Mouse (Mus musculus) naive thymus-derived CD4-positive, alpha-beta T cell, adult 5 months (primary cell): ENCODE results near the gene B9d2. TPM values are rescaled to one million over a fixed set of nuclear protein-coding genes. Genes with fewer than 3 reads are reported as not detected.

Source experiments
- polyA plus RNA-seq: library from polyadenylated mRNA; unstranded; fragments of 100-300 nt; shearing (Covaris generic); gene quantifications from one replicate; pipeline ENCODE4 v1.2.1, GENCODE M21; 2017

Gene B9d2
- polyA plus RNA-seq = 23.7 TPM

GRCm38 (mm10) chr7:25680514-25681258 is at the start of gene B9d2:
Gene B9d2 (plus strand): TSS chr7:25680780.

GRCm38 (mm10) chr7:25658657-25659472 is 21.7 kb upstream of the B9d2 start, which contains the start of the genes Bckdha and Exosc5:
Gene Bckdha (minus strand): TSS chr7:25658981.
Gene Exosc5 (plus strand): TSS chr7:25659164.

GRCm38 (mm10) chr7:25674719-25675300 is 5.8 kb upstream of the B9d2 start, which contains the start of gene Tmem91:
Gene Tmem91 (minus strand): TSS chr7:25675166.

DNA sequence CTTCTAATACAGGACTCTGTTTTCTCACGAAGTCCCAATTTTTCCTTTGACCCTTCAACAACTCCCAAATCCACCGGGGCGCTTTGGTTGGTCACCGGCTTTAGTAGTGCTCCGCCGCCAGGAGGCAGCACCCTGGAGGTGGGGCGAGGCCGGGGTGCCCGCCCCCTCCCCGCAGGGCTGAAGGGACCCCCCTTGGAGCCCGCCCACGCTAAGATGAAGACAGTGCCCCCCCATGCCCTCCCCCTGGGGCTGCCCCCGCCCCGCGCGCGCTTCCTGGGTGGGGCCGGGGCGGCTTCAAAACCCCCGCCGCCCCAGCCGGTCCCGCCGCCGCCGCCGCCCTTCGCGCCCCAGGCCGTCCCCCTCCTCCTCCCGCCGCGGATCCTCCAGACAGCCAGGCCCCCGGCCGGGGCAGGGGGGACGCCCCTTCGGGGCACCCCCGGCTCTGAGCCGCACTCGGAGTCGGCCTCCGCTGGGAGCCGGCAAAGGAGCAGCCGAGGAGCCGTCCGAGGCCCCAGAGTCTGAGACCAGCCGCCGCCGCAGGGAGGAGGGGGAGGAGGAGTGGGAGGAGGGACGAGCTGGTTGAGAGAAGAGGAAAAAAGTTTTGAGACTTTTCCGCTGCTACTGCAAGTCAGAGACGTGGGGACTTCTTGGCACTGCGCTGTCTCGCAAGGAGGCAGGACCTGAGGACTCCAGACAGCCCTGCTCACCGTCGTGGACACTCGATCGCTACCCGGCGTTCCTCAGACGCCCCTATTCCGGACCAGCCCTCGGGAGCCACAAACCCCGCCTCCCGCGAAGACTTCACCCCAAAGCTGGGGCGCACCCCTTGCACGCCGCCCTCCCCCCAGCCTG is 6.3 kb downstream of the B9d2 start, which contains the start of gene Tgfb1:
Tgfb1 (plus strand) TSS at position 323 of the 852 bp plus-strand sequence.

DNA sequence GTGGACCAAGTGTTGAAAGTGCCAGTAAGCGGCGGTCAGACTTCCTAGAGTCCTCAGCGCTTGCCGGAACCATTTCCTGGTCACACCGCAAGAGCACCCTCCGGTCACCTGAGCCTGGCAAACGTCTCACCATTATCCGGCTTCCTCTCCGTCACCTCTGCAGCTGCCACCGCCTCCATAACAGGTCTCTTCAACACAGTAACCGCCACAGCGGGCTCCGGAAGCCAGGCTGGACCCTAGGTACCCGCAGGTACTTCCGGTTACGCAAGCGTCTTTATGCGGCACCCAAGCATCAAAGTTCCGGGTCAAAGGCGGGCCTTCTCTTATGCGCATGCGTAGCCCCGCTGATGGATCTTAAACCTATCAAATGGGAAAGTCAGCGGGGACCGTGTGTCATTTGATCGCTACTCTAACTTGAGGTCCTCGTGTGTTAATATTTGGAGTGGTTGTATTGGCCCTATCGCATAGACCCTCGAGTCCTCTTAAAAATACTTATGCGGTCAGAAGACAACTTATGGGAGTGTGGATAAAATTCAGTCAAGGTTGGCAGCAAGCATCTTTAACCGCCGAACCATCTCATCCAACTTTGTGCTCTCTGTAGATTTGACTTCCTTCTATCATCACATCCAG is 38.3 kb downstream of the B9d2 start, which contains the start of gene Ccdc97:
Ccdc97 (minus strand) TSS at position 301 of the 630 bp plus-strand sequence.

Other genes with a start within 250 kb of the B9d2 start
- gene Ceacam1, start 203.2 kb upstream of the B9d2 start, polyA plus RNA-seq = 0.40 TPM
- gene Ceacam2, start 140.9 kb upstream of the B9d2 start, polyA plus RNA-seq = not detected
- not detected for gene Erich4, start 64.9 kb upstream of the B9d2 start, polyA plus RNA-seq
- gene Dmac2, start 61.4 kb upstream of the B9d2 start, polyA plus RNA-seq = 91.4 TPM
- gene B3gnt8, start 54.1 kb upstream of the B9d2 start, polyA plus RNA-seq = 0.49 TPM
- 36.7 TPM for gene Bckdha, start 21.8 kb upstream of the B9d2 start, polyA plus RNA-seq
- gene Exosc5, start 21.6 kb upstream of the B9d2 start, polyA plus RNA-seq = 64.7 TPM
- 2.7 TPM for gene Tmem91, start 5.6 kb upstream of the B9d2 start, polyA plus RNA-seq
- gene Tgfb1, start 6.2 kb downstream of the B9d2 start, polyA plus RNA-seq = 114 TPM
- gene Ccdc97, start 38.3 kb downstream of the B9d2 start, polyA plus RNA-seq = 52.1 TPM
- gene Hnrnpul1, start 74.0 kb downstream of the B9d2 start, polyA plus RNA-seq = 104 TPM
- 0.80 TPM for gene Axl, start 107.9 kb downstream of the B9d2 start, polyA plus RNA-seq
- gene Cyp2s1, start 136.1 kb downstream of the B9d2 start, polyA plus RNA-seq = 14.6 TPM
- gene Cyp2b10, start 216.8 kb downstream of the B9d2 start, polyA plus RNA-seq = not detected